Mouse (Mus musculus): Measurements from ENCODE around the gene Rab23. TPM values are rescaled to one million over a fixed set of nuclear protein-coding genes. Genes with fewer than 3 reads are reported as not detected.
A peak's percentile ranks its signal among the peaks of the same experiment; 100 is the strongest.

Rab23 gene
- 27.3 and 29.9 TPM in 2 replicates for polyA plus RNA-seq (2015; fragmentation: Nextera tagmentation; extraction: Ambion mirVana)

GRCm38 (mm10) chr1:33719733-33720225, at the start of gene Rab23:
TSS of gene Rab23 (plus strand) at chr1:33719887.
- Histone ChIP-seq H3K4me3 (replicated peaks) (peak within 1 kb of the TSS; percentile 86), H3K9ac (replicated peaks) (peak within 1 kb of the TSS; percentile 89), H3K4me2 (replicated peaks) (peak within 1 kb of the TSS; percentile 67), H3K27ac (peak within 1 kb of the TSS; percentile 94), H3K36me3 (peaks cover 24% of the 10 kb centered on the region), H3K27me3 (no peaks in the 10 kb centered on the region), H3K9me3 (no peaks in the 10 kb centered on the region), H3K4me1 (replicated peaks) (peaks cover 17% of the 10 kb centered on the region)
- peak; percentile 98 for ATAC-seq
- WGBS: under 1% methylated on average over 49 of the region's 54 CpGs

GRCm38 (mm10) chr1:33670164-33670616, 49.5 kb upstream of the Rab23 start:
- Histone ChIP-seq H3K9me3 (no peaks in the 10 kb centered on the region), H3K9ac (replicated peaks) (peak overlapping the region; percentile 82), H3K36me3 (peaks cover 13% of the 10 kb centered on the region), H3K4me1 (replicated peaks) (peaks cover 7% of the 10 kb centered on the region), H3K27ac (peak overlapping the region; percentile 95), H3K4me3 (replicated peaks) (peak overlapping the region; percentile 78), H3K4me2 (replicated peaks) (peak overlapping the region; percentile 82), H3K27me3 (no peaks in the 10 kb centered on the region)
- under 1% methylated on average over 37 of the region's 37 CpGs for WGBS
- peak; percentile 83 for ATAC-seq

- WGBS: 78% methylated on average over 5 of the region's 5 CpGs
- Histone ChIP-seq H3K9ac (replicated peaks) (no peak overlapping the region), H3K27ac (no peak overlapping the region), H3K4me1 (replicated peaks) (peaks cover 7% of the 10 kb centered on the region), H3K9me3 (no peaks in the 10 kb centered on the region), H3K4me2 (replicated peaks) (no peak overlapping the region), H3K36me3 (peaks cover 4% of the 10 kb centered on the region; the same call in 1 of the 2 replicates), H3K27me3 (no peaks in the 10 kb centered on the region), H3K4me3 (replicated peaks) (no peak overlapping the region)
- no peak for ATAC-seq
These were observed 48.2 kb upstream of the Rab23 start for GRCm38 (mm10) chr1:33671441-33671840.

GRCm38 (mm10) chr1:33672083-33672482, 47.6 kb upstream of the Rab23 start:
- Histone ChIP-seq H3K4me2 (replicated peaks) (no peak overlapping the region), H3K9ac (replicated peaks) (no peak overlapping the region), H3K27me3 (no peaks in the 10 kb centered on the region), H3K4me3 (replicated peaks) (no peak overlapping the region), H3K9me3 (no peaks in the 10 kb centered on the region), H3K27ac (no peak overlapping the region), H3K4me1 (replicated peaks) (peaks cover 7% of the 10 kb centered on the region), H3K36me3 (no peaks in the 10 kb centered on the region)
- ATAC-seq: no peak
- 71% methylated on average over 3 of the region's 3 CpGs for WGBS

- no peak overlapping the region for H3K27ac ChIP-seq
- no peak overlapping the region for H3K9ac ChIP-seq (replicated peaks)
- H3K4me3 ChIP-seq (replicated peaks): no peak overlapping the region
- H3K9me3 ChIP-seq: no peaks in the 10 kb centered on the region
- ATAC-seq: no peak
- no peaks in the 10 kb centered on the region for H3K36me3 ChIP-seq
- WGBS: 27% methylated on average over 3 of the region's 3 CpGs
- H3K4me1 ChIP-seq (replicated peaks): peaks cover 7% of the 10 kb centered on the region
- H3K27me3 ChIP-seq: no peaks in the 10 kb centered on the region
- no peak overlapping the region for H3K4me2 ChIP-seq (replicated peaks)
These were observed 47.2 kb upstream of the Rab23 start for GRCm38 (mm10) chr1:33672514-33672913.

- no peak for ATAC-seq
- H3K9ac ChIP-seq (replicated peaks): no peak overlapping the region
- H3K4me2 ChIP-seq (replicated peaks): no peak overlapping the region
- 83% methylated on average over 17 of the region's 17 CpGs for WGBS
- H3K36me3 ChIP-seq: no peaks in the 10 kb centered on the region
- H3K4me3 ChIP-seq (replicated peaks): no peak overlapping the region
- peaks cover 7% of the 10 kb centered on the region for H3K4me1 ChIP-seq (replicated peaks)
- H3K9me3 ChIP-seq: no peaks in the 10 kb centered on the region
- no peak overlapping the region for H3K27ac ChIP-seq
- H3K27me3 ChIP-seq: no peaks in the 10 kb centered on the region
These were observed 46.3 kb upstream of the Rab23 start for GRCm38 (mm10) chr1:33673158-33673960.

- no peak overlapping the region for H3K4me2 ChIP-seq (replicated peaks)
- ATAC-seq: no peak
These were observed 39.3 kb upstream of the Rab23 start for GRCm38 (mm10) chr1:33680435-33680834.

GRCm38 (mm10) chr1:33680890-33681289, 38.8 kb upstream of the Rab23 start:
- no peaks in the 10 kb centered on the region for H3K36me3 ChIP-seq
- 88% methylated on average over 7 of the region's 7 CpGs for WGBS
- no peak for ATAC-seq

More at GRCm38 (mm10) chr1:33680435-33680834, 39.3 kb upstream of the Rab23 start:
- H3K4me1 ChIP-seq (replicated peaks): no peaks in the 10 kb centered on the region
- no peak overlapping the region for H3K4me3 ChIP-seq (replicated peaks)
- H3K27ac ChIP-seq: no peak overlapping the region
- H3K9ac ChIP-seq (replicated peaks): no peak overlapping the region
- H3K36me3 ChIP-seq: no peaks in the 10 kb centered on the region
- no peaks in the 10 kb centered on the region for H3K27me3 ChIP-seq
- no peaks in the 10 kb centered on the region for H3K9me3 ChIP-seq
- 46% methylated on average over 3 of the region's 4 CpGs for WGBS

GRCm38 (mm10) chr1:33684459-33684858, 35.2 kb upstream of the Rab23 start:
- H3K4me3 ChIP-seq (replicated peaks): no peak overlapping the region
- no peaks in the 10 kb centered on the region for H3K36me3 ChIP-seq
- no peaks in the 10 kb centered on the region for H3K4me1 ChIP-seq (replicated peaks)
- WGBS: 74% methylated on average over 8 of the region's 8 CpGs
- no peaks in the 10 kb centered on the region for H3K27me3 ChIP-seq
- H3K4me2 ChIP-seq (replicated peaks): no peak overlapping the region
- no peak overlapping the region for H3K27ac ChIP-seq
- ATAC-seq: no peak
- no peaks in the 10 kb centered on the region for H3K9me3 ChIP-seq
- H3K9ac ChIP-seq (replicated peaks): no peak overlapping the region

More at GRCm38 (mm10) chr1:33680890-33681289, 38.8 kb upstream of the Rab23 start:
- Histone ChIP-seq H3K27me3 (no peaks in the 10 kb centered on the region), H3K9me3 (no peaks in the 10 kb centered on the region), H3K4me3 (replicated peaks) (no peak overlapping the region), H3K4me1 (replicated peaks) (no peaks in the 10 kb centered on the region), H3K4me2 (replicated peaks) (no peak overlapping the region), H3K9ac (replicated peaks) (no peak overlapping the region), H3K27ac (no peak overlapping the region)

- Histone ChIP-seq H3K4me2 (replicated peaks) (no peak overlapping the region), H3K36me3 (no peaks in the 10 kb centered on the region), H3K9ac (replicated peaks) (no peak overlapping the region), H3K4me3 (replicated peaks) (no peak overlapping the region), H3K27ac (no peak overlapping the region), H3K4me1 (replicated peaks) (no peaks in the 10 kb centered on the region), H3K27me3 (no peaks in the 10 kb centered on the region), H3K9me3 (no peaks in the 10 kb centered on the region)
- no peak for ATAC-seq
- WGBS: 77% methylated on average over 2 of the region's 2 CpGs
These were observed 30.9 kb upstream of the Rab23 start for GRCm38 (mm10) chr1:33688810-33689209.

- no peaks in the 10 kb centered on the region for H3K4me1 ChIP-seq (replicated peaks)
- 90% methylated on average over 8 of the region's 8 CpGs for WGBS
- ATAC-seq: no peak
- no peaks in the 10 kb centered on the region for H3K27me3 ChIP-seq
- no peak overlapping the region for H3K4me2 ChIP-seq (replicated peaks)
- H3K9me3 ChIP-seq: no peaks in the 10 kb centered on the region
- H3K36me3 ChIP-seq: no peaks in the 10 kb centered on the region
- no peak overlapping the region for H3K4me3 ChIP-seq (replicated peaks)
- no peak overlapping the region for H3K9ac ChIP-seq (replicated peaks)
- no peak overlapping the region for H3K27ac ChIP-seq
These were observed 30.1 kb upstream of the Rab23 start for GRCm38 (mm10) chr1:33689446-33690086.

GRCm38 (mm10) chr1:33690087-33690448, 29.6 kb upstream of the Rab23 start:
- no peak overlapping the region for H3K27ac ChIP-seq
- no peak overlapping the region for H3K4me2 ChIP-seq (replicated peaks)
- no peak for ATAC-seq
- H3K4me1 ChIP-seq (replicated peaks): no peaks in the 10 kb centered on the region
- no peaks in the 10 kb centered on the region for H3K9me3 ChIP-seq
- H3K9ac ChIP-seq (replicated peaks): no peak overlapping the region
- no peak overlapping the region for H3K4me3 ChIP-seq (replicated peaks)
- H3K36me3 ChIP-seq: no peaks in the 10 kb centered on the region
- WGBS: 55% methylated on average over 4 of the region's 4 CpGs
- H3K27me3 ChIP-seq: no peaks in the 10 kb centered on the region

All from midbrain, embryonic 13.5 days (tissue).